Mouse (Mus musculus) E14TG2a.4 (cell line): Measurements from ENCODE around the gene Dusp5.

Experiments
- H3K27me3 ChIP-seq: 2 replicates; pipeline ENCODE4 v1.6.1; 2014; ENCODE audit warnings: low read length, control low read depth; ENCODE audit not compliant: insufficient read depth
- H3K36me3 ChIP-seq: 2 replicates; pipeline ENCODE4 v1.6.1; 2014; ENCODE audit warnings: low read length, control low read depth; ENCODE audit not compliant: insufficient read depth
- H3K4me1 ChIP-seq: replicated peaks from 2 replicates; pipeline ENCODE4 v1.6.1; 2014; ENCODE audit warnings: low read depth, low read length, control low read depth
- H3K4me3 ChIP-seq: replicated peaks from 2 replicates; pipeline ENCODE4 v1.5.1; 2014; ENCODE audit warnings: mild to moderate bottlenecking, low read length
- H3K9me3 ChIP-seq: 2 replicates; pipeline ENCODE4 v1.6.1; 2014; ENCODE audit warnings: low read length, control low read depth
- CTCF ChIP-seq: conservative IDR thresholded peaks from 2 replicates; pipeline ENCODE4 v1.5.1; 2014; ENCODE audit warnings: low read length
- NANOG ChIP-seq: IDR thresholded peaks from 2 replicates; pipeline ENCODE4 v1.6.1; 2014; ENCODE audit warnings: borderline replicate concordance, low read length, mixed read lengths
- POU5F1 ChIP-seq: IDR thresholded peaks from 2 replicates; pipeline ENCODE4 v1.6.1; 2014; ENCODE audit warnings: low read length, borderline replicate concordance

Dusp5 gene

GRCm38 (mm10) chr19:53504181-53504580 is 24.7 kb upstream of the Dusp5 start:
- no peak overlapping the region for H3K4me3 ChIP-seq
- H3K9me3 ChIP-seq: no peaks in the 10 kb centered on the region
- H3K27me3 ChIP-seq: peaks cover 18% of the 10 kb centered on the region
- H3K36me3 ChIP-seq: no peaks in the 10 kb centered on the region
- TF ChIP-seq CTCF (no peak), POU5F1 (no peak), NANOG (no peak)
- peaks cover 46% of the 10 kb centered on the region for H3K4me1 ChIP-seq

DNA sequence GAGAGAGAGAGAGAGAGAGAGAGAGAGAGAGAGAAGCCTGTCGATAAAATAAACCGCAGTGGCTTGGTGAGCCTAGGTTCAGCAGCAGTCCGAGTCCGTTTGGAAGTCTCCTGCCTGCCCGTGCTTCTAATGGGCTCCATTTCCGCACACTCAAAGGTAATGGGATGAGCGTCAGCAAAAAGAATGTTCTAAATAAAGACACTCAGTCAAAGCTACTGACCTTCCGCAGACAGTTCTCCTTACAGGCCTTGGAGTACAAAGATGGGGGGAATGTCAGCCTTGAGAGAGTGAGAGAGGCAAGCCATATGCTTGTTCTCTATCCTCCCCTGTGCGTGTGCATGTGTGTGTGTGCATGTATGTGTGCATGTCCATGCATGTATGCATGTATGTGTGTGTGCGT is 23.2 kb upstream of the Dusp5 start:
- H3K36me3 ChIP-seq: no peaks in the 10 kb centered on the region
- H3K4me3 ChIP-seq: no peak overlapping the region
- peaks cover 9% of the 10 kb centered on the region for H3K27me3 ChIP-seq
- H3K9me3 ChIP-seq: no peaks in the 10 kb centered on the region
- TF ChIP-seq NANOG (no peak), CTCF (no peak), POU5F1 (no peak)
- peaks cover 31% of the 10 kb centered on the region for H3K4me1 ChIP-seq

- no peak overlapping the region for H3K4me3 ChIP-seq
- H3K9me3 ChIP-seq: no peaks in the 10 kb centered on the region
- peaks cover 10% of the 10 kb centered on the region; the same call in 1 of the 2 replicates for H3K27me3 ChIP-seq
- H3K4me1 ChIP-seq: peaks cover 20% of the 10 kb centered on the region
- TF ChIP-seq NANOG: no peak
- TF ChIP-seq CTCF: no peak
- no peak for TF ChIP-seq POU5F1
- H3K36me3 ChIP-seq: no peaks in the 10 kb centered on the region
Observed at GRCm38 (mm10) chr19:53507497-53507896, 21.4 kb upstream of the Dusp5 start.

GRCm38 (mm10) chr19:53511244-53511934 is 17.5 kb upstream of the Dusp5 start:
- Histone ChIP-seq H3K36me3 (no peaks in the 10 kb centered on the region), H3K4me3 (no peak overlapping the region), H3K27me3 (peaks cover 4% of the 10 kb centered on the region; the same call in 1 of the 2 replicates), H3K9me3 (0 out of 2 replicates have a peak, but pooled peaks cover 5% of the 10 kb centered on the region), H3K4me1 (peaks cover 15% of the 10 kb centered on the region)
- no peak for TF ChIP-seq POU5F1
- no peak for TF ChIP-seq CTCF
- no peak for TF ChIP-seq NANOG

- TF ChIP-seq POU5F1 (no peak), NANOG (no peak), CTCF (no peak)
- Histone ChIP-seq H3K9me3 (0 out of 2 replicates have a peak, but pooled peaks cover 9% of the 10 kb centered on the region), H3K4me1 (peaks cover 17% of the 10 kb centered on the region), H3K27me3 (peaks cover 27% of the 10 kb centered on the region), H3K4me3 (no peak overlapping the region), H3K36me3 (no peaks in the 10 kb centered on the region)
Observed at GRCm38 (mm10) chr19:53517370-53518096, 11.4 kb upstream of the Dusp5 start.

GRCm38 (mm10) chr19:53519549-53519948 is 9.4 kb upstream of the Dusp5 start:
- Histone ChIP-seq H3K4me3 (no peak overlapping the region), H3K27me3 (peaks cover 27% of the 10 kb centered on the region), H3K36me3 (no peaks in the 10 kb centered on the region), H3K9me3 (0 out of 2 replicates have a peak, but pooled peaks cover 7% of the 10 kb centered on the region), H3K4me1 (peaks cover 14% of the 10 kb centered on the region)
- TF ChIP-seq CTCF: no peak
- no peak for TF ChIP-seq NANOG
- no peak for TF ChIP-seq POU5F1

- peaks cover 14% of the 10 kb centered on the region for H3K4me1 ChIP-seq
- H3K27me3 ChIP-seq: peaks cover 27% of the 10 kb centered on the region
- H3K9me3 ChIP-seq: 0 out of 2 replicates have a peak, but pooled peaks cover 4% of the 10 kb centered on the region
- no peaks in the 10 kb centered on the region for H3K36me3 ChIP-seq
- H3K4me3 ChIP-seq: no peak overlapping the region
- no peak for TF ChIP-seq CTCF
- no peak for TF ChIP-seq NANOG
- TF ChIP-seq POU5F1: no peak
Observed at GRCm38 (mm10) chr19:53519981-53520380, 8.9 kb upstream of the Dusp5 start.

DNA sequence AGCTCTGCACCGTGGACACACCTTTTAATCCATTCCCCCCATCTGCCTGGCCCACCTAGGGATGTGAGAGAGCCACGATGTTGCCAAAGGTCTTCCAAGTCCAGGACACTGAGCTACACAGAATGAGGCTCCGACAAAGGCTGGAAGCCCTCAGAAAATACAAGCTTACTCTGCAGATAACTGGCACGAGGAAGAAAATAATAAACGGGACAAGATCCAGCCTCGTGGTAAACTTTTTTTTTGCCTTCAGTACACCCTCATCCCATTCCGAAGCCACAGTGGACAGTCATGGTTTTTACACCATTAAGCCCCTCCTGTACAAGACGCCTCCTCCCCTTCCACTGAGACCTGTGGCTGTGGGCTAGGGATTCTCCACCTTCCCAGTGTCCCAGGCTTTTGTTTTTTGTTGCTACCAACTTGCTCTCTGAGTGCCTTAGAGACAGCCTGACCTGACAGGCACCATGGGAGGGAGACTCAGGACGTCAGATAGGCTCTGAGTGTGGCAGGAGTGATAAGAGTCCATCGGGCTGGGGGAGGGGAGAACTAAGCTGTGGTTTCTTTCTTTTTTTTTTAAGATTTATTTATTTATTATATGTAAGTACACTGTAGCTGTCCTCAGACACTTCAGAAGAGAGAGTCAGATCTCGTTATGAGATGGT is 7.6 kb upstream of the Dusp5 start:
- Histone ChIP-seq H3K9me3 (0 out of 2 replicates have a peak, but pooled peaks cover 4% of the 10 kb centered on the region), H3K27me3 (peaks cover 27% of the 10 kb centered on the region), H3K4me3 (no peak overlapping the region), H3K4me1 (peaks cover 14% of the 10 kb centered on the region), H3K36me3 (no peaks in the 10 kb centered on the region)
- no peak for TF ChIP-seq NANOG
